Mouse (Mus musculus): ENCODE results near the gene Ttc23.

DNA sequence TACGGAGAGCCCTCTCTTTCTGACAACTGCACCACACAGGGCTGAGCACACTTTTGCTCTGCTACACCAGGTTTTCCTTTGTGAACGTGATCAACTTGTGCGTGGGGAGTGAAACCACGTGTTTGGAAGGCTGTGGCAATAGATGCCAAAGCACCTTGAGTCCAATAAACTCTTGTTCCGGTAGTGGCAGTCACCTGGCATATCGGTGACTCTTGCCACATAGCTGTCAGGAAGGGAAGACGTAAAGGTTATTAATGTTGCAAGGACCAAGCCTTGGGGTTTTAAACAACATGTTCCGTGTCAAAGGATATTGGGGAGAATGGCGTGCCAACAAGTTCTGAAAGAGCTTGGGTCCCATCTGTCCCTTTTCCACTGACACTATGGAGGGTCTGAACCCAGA, 125.0 kb downstream of the Ttc23 start:
- TF ChIP-seq EP300 (IDR thresholded peaks at IDR 0.05; ENCODE audit: insufficient read depth, low read depth, low read length) (no peak), CTCF (IDR thresholded peaks at IDR 0.05; ENCODE audit: low read depth, low read length) (no peak), POLR2A (IDR thresholded peaks at IDR 0.05; ENCODE audit: insufficient read depth, low read length) (no peak)
